Mouse (Mus musculus): Measurements from ENCODE around the gene Hydin. TPM values are rescaled to one million over a fixed set of nuclear protein-coding genes. Genes with fewer than 3 reads are reported as not detected.
"Not testable (repeated sequence)": the region's sequence is repeated elsewhere in the genome, so short reads cannot be mapped to it uniquely, and the experiment has no call there.

Gene Hydin
- polyA plus RNA-seq, 1 experiment from 2014 or later = 0.03 TPM

GRCm38 (mm10) chr8:110530008-110530762 is 263.4 kb downstream of the Hydin start:
- no peak for TF ChIP-seq CTCF (IDR thresholded peaks at IDR 0.05; ENCODE audit: low read depth)
- DNase-seq (ENCODE audit: low spot score) (no peak), ATAC-seq (replicated peaks; ENCODE audit: low FRiP score, low read depth) (no peak)
- 59% methylated on average over 8 of the region's 8 CpGs for WGBS
- H3K27me3 ChIP-seq (ENCODE audit: insufficient read depth, low read length) = no peaks in the 10 kb centered on the region
- no peak overlapping the region for H3K4me3 ChIP-seq (replicated peaks; ENCODE audit: low read depth, low read length)
- H3K4me2 ChIP-seq (ENCODE audit: low read length) = no peak overlapping the region
- H3K9ac ChIP-seq (ENCODE audit: low read depth, low read length) = no peak overlapping the region
- no peaks in the 10 kb centered on the region for H3K4me1 ChIP-seq (replicated peaks; ENCODE audit: insufficient read depth, low read length)
- no peaks in the 10 kb centered on the region for H3K9me3 ChIP-seq (replicated peaks; ENCODE audit: low read length)
- no peak overlapping the region for H3K27ac ChIP-seq
- H3K36me3 ChIP-seq (ENCODE audit: insufficient read depth, low read length) = no peaks in the 10 kb centered on the region

GRCm38 (mm10) chr8:110533781-110534180 is 267.0 kb downstream of the Hydin start:
- no peak for DNase-seq (ENCODE audit: low spot score)
- TF ChIP-seq CTCF (IDR thresholded peaks at IDR 0.05; ENCODE audit: low read depth) = no peak
- Histone ChIP-seq H3K9ac (ENCODE audit: low read depth, low read length) (no peak overlapping the region), H3K9me3 (replicated peaks; ENCODE audit: low read length) (no peaks in the 10 kb centered on the region), H3K4me1 (replicated peaks; ENCODE audit: insufficient read depth, low read length) (no peaks in the 10 kb centered on the region), H3K4me3 (replicated peaks; ENCODE audit: low read depth, low read length) (no peak overlapping the region), H3K36me3 (ENCODE audit: insufficient read depth, low read length) (no peaks in the 10 kb centered on the region), H3K27ac (no peak overlapping the region), H3K27me3 (ENCODE audit: insufficient read depth, low read length) (no peaks in the 10 kb centered on the region), H3K4me2 (ENCODE audit: low read length) (no peak overlapping the region)
- ATAC-seq (replicated peaks; ENCODE audit: low FRiP score, low read depth) = no peak
- WGBS = 82% methylated on average over 6 of the region's 6 CpGs

GRCm38 (mm10) chr8:110537849-110538248 is 271.1 kb downstream of the Hydin start:
- ATAC-seq (replicated peaks; ENCODE audit: low FRiP score, low read depth) (no peak), DNase-seq (ENCODE audit: low spot score) (no peak)
- no peaks in the 10 kb centered on the region for H3K9me3 ChIP-seq (replicated peaks; ENCODE audit: low read length)
- no peak overlapping the region for H3K9ac ChIP-seq (ENCODE audit: low read depth, low read length)
- H3K4me3 ChIP-seq (replicated peaks; ENCODE audit: low read depth, low read length) = no peak overlapping the region
- no peaks in the 10 kb centered on the region for H3K27me3 ChIP-seq (ENCODE audit: insufficient read depth, low read length)
- no peaks in the 10 kb centered on the region for H3K36me3 ChIP-seq (ENCODE audit: insufficient read depth, low read length)
- no peak overlapping the region for H3K27ac ChIP-seq
- no peaks in the 10 kb centered on the region for H3K4me1 ChIP-seq (replicated peaks; ENCODE audit: insufficient read depth, low read length)
- no peak overlapping the region for H3K4me2 ChIP-seq (ENCODE audit: low read length)
- WGBS = 83% methylated on average over 4 of the region's 4 CpGs
- TF ChIP-seq CTCF (IDR thresholded peaks at IDR 0.05; ENCODE audit: low read depth) = no peak

GRCm38 (mm10) chr8:110550343-110550742 is 283.6 kb downstream of the Hydin start:
- Histone ChIP-seq H3K36me3 (ENCODE audit: insufficient read depth, low read length) (no peaks in the 10 kb centered on the region), H3K4me1 (replicated peaks; ENCODE audit: insufficient read depth, low read length) (no peaks in the 10 kb centered on the region), H3K9me3 (replicated peaks; ENCODE audit: low read length) (no peaks in the 10 kb centered on the region), H3K4me3 (replicated peaks; ENCODE audit: low read depth, low read length) (no peak overlapping the region), H3K27ac (no peak overlapping the region), H3K27me3 (ENCODE audit: insufficient read depth, low read length) (no peaks in the 10 kb centered on the region), H3K9ac (ENCODE audit: low read depth, low read length) (no peak overlapping the region), H3K4me2 (ENCODE audit: low read length) (no peak overlapping the region)
- TF ChIP-seq CTCF (IDR thresholded peaks at IDR 0.05; ENCODE audit: low read depth) = peak; percentile 16; the same call in 1 of the 2 replicates
- 68% methylated on average over 1 of the region's 1 CpGs for WGBS
- no peak for DNase-seq (ENCODE audit: low spot score)
- ATAC-seq (replicated peaks; ENCODE audit: low FRiP score, low read depth) = no peak

GRCm38 (mm10) chr8:110552111-110552510 is 285.3 kb downstream of the Hydin start:
- not testable (repeated sequence) for H3K4me2 ChIP-seq (ENCODE audit: low read length); H3K9ac ChIP-seq (ENCODE audit: low read depth, low read length); ATAC-seq (replicated peaks; ENCODE audit: low FRiP score, low read depth); H3K27ac ChIP-seq; H3K4me1 ChIP-seq (replicated peaks; ENCODE audit: insufficient read depth, low read length); H3K9me3 ChIP-seq (replicated peaks; ENCODE audit: low read length); H3K27me3 ChIP-seq (ENCODE audit: insufficient read depth, low read length); H3K4me3 ChIP-seq (replicated peaks; ENCODE audit: low read depth, low read length); H3K36me3 ChIP-seq (ENCODE audit: insufficient read depth, low read length)
- DNase-seq (ENCODE audit: low spot score) = peak; percentile 6

- ATAC-seq (replicated peaks; ENCODE audit: low FRiP score, low read depth) (no peak), DNase-seq (ENCODE audit: low spot score) (no peak)
- Histone ChIP-seq H3K27ac (no peak overlapping the region), H3K9ac (ENCODE audit: low read depth, low read length) (no peak overlapping the region), H3K27me3 (ENCODE audit: insufficient read depth, low read length) (no peaks in the 10 kb centered on the region), H3K36me3 (ENCODE audit: insufficient read depth, low read length) (no peaks in the 10 kb centered on the region), H3K4me2 (ENCODE audit: low read length) (no peak overlapping the region), H3K9me3 (replicated peaks; ENCODE audit: low read length) (no peaks in the 10 kb centered on the region), H3K4me1 (replicated peaks; ENCODE audit: insufficient read depth, low read length) (no peaks in the 10 kb centered on the region), H3K4me3 (replicated peaks; ENCODE audit: low read depth, low read length) (no peak overlapping the region)
- no peak for TF ChIP-seq CTCF (IDR thresholded peaks at IDR 0.05; ENCODE audit: low read depth)
- WGBS = 79% methylated on average over 9 of the region's 9 CpGs
These were observed 325.9 kb downstream of the Hydin start for GRCm38 (mm10) chr8:110592641-110593040.

GRCm38 (mm10) chr8:110594164-110594563 is 327.4 kb downstream of the Hydin start:
- H3K27me3 ChIP-seq (ENCODE audit: insufficient read depth, low read length) = no peaks in the 10 kb centered on the region
- no peak overlapping the region for H3K4me3 ChIP-seq (replicated peaks; ENCODE audit: low read depth, low read length)
- DNase-seq (ENCODE audit: low spot score) (no peak), ATAC-seq (replicated peaks; ENCODE audit: low FRiP score, low read depth) (no peak)
- H3K4me1 ChIP-seq (replicated peaks; ENCODE audit: insufficient read depth, low read length) = no peaks in the 10 kb centered on the region
- TF ChIP-seq CTCF (IDR thresholded peaks at IDR 0.05; ENCODE audit: low read depth) = no peak
- no peak overlapping the region for H3K9ac ChIP-seq (ENCODE audit: low read depth, low read length)
- H3K9me3 ChIP-seq (replicated peaks; ENCODE audit: low read length) = no peaks in the 10 kb centered on the region
- no peak overlapping the region for H3K4me2 ChIP-seq (ENCODE audit: low read length)
- 81% methylated on average over 6 of the region's 6 CpGs for WGBS
- no peaks in the 10 kb centered on the region for H3K36me3 ChIP-seq (ENCODE audit: insufficient read depth, low read length)
- no peak overlapping the region for H3K27ac ChIP-seq

Measured in kidney, postnatal 0 days (tissue).